Mouse (Mus musculus): ENCODE measurements around the gene Sac3d1. TPM values are rescaled to one million over a fixed set of nuclear protein-coding genes. Genes with fewer than 3 reads are reported as not detected.
A peak's percentile ranks its signal among the peaks of the same experiment; 100 is the strongest.

The Sac3d1 gene
- total RNA-seq (2014; rRNA removed), result 4.0 and 4.9 TPM in 2 replicates
- polyA plus RNA-seq (2012; rRNA removed), result 19.4 and 22.0 TPM in 2 replicates

GRCm38 (mm10) chr19:6117986-6118676 lies at the start of gene Sac3d1:
Gene Sac3d1 (minus strand): TSS chr19:6118650.
- under 1% methylated on average over 77 of the region's 77 CpGs for WGBS
- H3K4me1 ChIP-seq (ENCODE audit: control insufficient read depth, insufficient read depth, low read length), result 0 out of 2 replicates have a peak, but pooled peaks cover 2% of the 10 kb centered on the region
- H3K36me3 ChIP-seq (ENCODE audit: control insufficient read depth, insufficient read depth, low read length), result no peaks in the 10 kb centered on the region
- no peaks in the 10 kb centered on the region for H3K27me3 ChIP-seq (ENCODE audit: control insufficient read depth, insufficient read depth, low read length)
- H3K79me2 ChIP-seq (ENCODE audit: control insufficient read depth, insufficient read depth, low read length), result no peaks in the 10 kb centered on the region
- H3K9ac ChIP-seq (ENCODE audit: low read depth, low read length), result peak within 1 kb of the TSS; percentile 92
- peak; percentile 91 for DNase-seq (ENCODE audit: extremely low read depth, low read depth, low spot score)
- H3K27ac ChIP-seq (replicated peaks; ENCODE audit: insufficient read depth, low read depth, low read length), result peak within 1 kb of the TSS; percentile 74
- 0 out of 2 replicates have a peak, but pooled peaks have one; percentile 39 for TF ChIP-seq POLR2A (IDR thresholded peaks at IDR 0.05; ENCODE audit: extremely low read depth, insufficient read depth, low read length)
- TF ChIP-seq CTCF (IDR thresholded peaks at IDR 0.05; ENCODE audit: low read depth, low read length), result no peak
- peak within 1 kb of the TSS; percentile 89 for H3K4me3 ChIP-seq (ENCODE audit: insufficient read depth, low read depth, low read length)

- Histone ChIP-seq H3K36me3 (ENCODE audit: control insufficient read depth, insufficient read depth, low read length) (no peaks in the 10 kb centered on the region), H3K9ac (ENCODE audit: low read depth, low read length) (no peak overlapping the region), H3K79me2 (ENCODE audit: control insufficient read depth, insufficient read depth, low read length) (no peaks in the 10 kb centered on the region), H3K27ac (replicated peaks; ENCODE audit: insufficient read depth, low read depth, low read length) (no peak overlapping the region), H3K27me3 (ENCODE audit: control insufficient read depth, insufficient read depth, low read length) (no peaks in the 10 kb centered on the region), H3K4me3 (ENCODE audit: insufficient read depth, low read depth, low read length) (no peak overlapping the region), H3K4me1 (ENCODE audit: control insufficient read depth, insufficient read depth, low read length) (no peaks in the 10 kb centered on the region)
- peak; percentile 21; the same call in 1 of the 2 replicates for TF ChIP-seq CTCF (IDR thresholded peaks at IDR 0.05; ENCODE audit: low read depth, low read length)
- no peak for TF ChIP-seq POLR2A (IDR thresholded peaks at IDR 0.05; ENCODE audit: extremely low read depth, insufficient read depth, low read length)
- no peak for DNase-seq (ENCODE audit: extremely low read depth, low read depth, low spot score)
- 85% methylated on average over 4 of the region's 4 CpGs for WGBS
Observed at GRCm38 (mm10) chr19:6166750-6167149, 48.3 kb upstream of the Sac3d1 start.

GRCm38 (mm10) chr19:6163872-6164547 lies 45.6 kb upstream of the Sac3d1 start:
- H3K9ac ChIP-seq (ENCODE audit: low read depth, low read length), result peak overlapping the region; percentile 20
- H3K79me2 ChIP-seq (ENCODE audit: control insufficient read depth, insufficient read depth, low read length), result no peaks in the 10 kb centered on the region
- no peaks in the 10 kb centered on the region for H3K36me3 ChIP-seq (ENCODE audit: control insufficient read depth, insufficient read depth, low read length)
- 72% methylated on average over 10 of the region's 10 CpGs for WGBS
- H3K4me1 ChIP-seq (ENCODE audit: control insufficient read depth, insufficient read depth, low read length), result no peaks in the 10 kb centered on the region
- TF ChIP-seq POLR2A (IDR thresholded peaks at IDR 0.05; ENCODE audit: extremely low read depth, insufficient read depth, low read length) (no peak), CTCF (IDR thresholded peaks at IDR 0.05; ENCODE audit: low read depth, low read length) (no peak)
- peak; percentile 37 for DNase-seq (ENCODE audit: extremely low read depth, low read depth, low spot score)
- H3K27me3 ChIP-seq (ENCODE audit: control insufficient read depth, insufficient read depth, low read length), result no peaks in the 10 kb centered on the region
- 0 out of 2 replicates have a peak overlapping the region, but pooled peaks have one; percentile 10 for H3K27ac ChIP-seq (replicated peaks; ENCODE audit: insufficient read depth, low read depth, low read length)
- H3K4me3 ChIP-seq (ENCODE audit: insufficient read depth, low read depth, low read length), result peak overlapping the region; percentile 41

- TF ChIP-seq POLR2A (IDR thresholded peaks at IDR 0.05; ENCODE audit: extremely low read depth, insufficient read depth, low read length) (no peak), CTCF (IDR thresholded peaks at IDR 0.05; ENCODE audit: low read depth, low read length) (no peak)
- H3K79me2 ChIP-seq (ENCODE audit: control insufficient read depth, insufficient read depth, low read length), result no peaks in the 10 kb centered on the region
- DNase-seq (ENCODE audit: extremely low read depth, low read depth, low spot score), result peak; percentile 11
- H3K36me3 ChIP-seq (ENCODE audit: control insufficient read depth, insufficient read depth, low read length), result no peaks in the 10 kb centered on the region
- H3K9ac ChIP-seq (ENCODE audit: low read depth, low read length), result no peak overlapping the region
- WGBS, result 73% methylated on average over 6 of the region's 6 CpGs
- H3K27me3 ChIP-seq (ENCODE audit: control insufficient read depth, insufficient read depth, low read length), result no peaks in the 10 kb centered on the region
- H3K4me1 ChIP-seq (ENCODE audit: control insufficient read depth, insufficient read depth, low read length), result no peaks in the 10 kb centered on the region
- H3K4me3 ChIP-seq (ENCODE audit: insufficient read depth, low read depth, low read length), result no peak overlapping the region
- no peak overlapping the region for H3K27ac ChIP-seq (replicated peaks; ENCODE audit: insufficient read depth, low read depth, low read length)
Observed at GRCm38 (mm10) chr19:6157220-6157619, 38.8 kb upstream of the Sac3d1 start.

GRCm38 (mm10) chr19:6156372-6156771 lies 37.9 kb upstream of the Sac3d1 start:
- 65% methylated on average over 8 of the region's 8 CpGs for WGBS
- Histone ChIP-seq H3K4me3 (ENCODE audit: insufficient read depth, low read depth, low read length) (no peak overlapping the region), H3K27ac (replicated peaks; ENCODE audit: insufficient read depth, low read depth, low read length) (no peak overlapping the region), H3K4me1 (ENCODE audit: control insufficient read depth, insufficient read depth, low read length) (no peaks in the 10 kb centered on the region), H3K79me2 (ENCODE audit: control insufficient read depth, insufficient read depth, low read length) (no peaks in the 10 kb centered on the region), H3K27me3 (ENCODE audit: control insufficient read depth, insufficient read depth, low read length) (no peaks in the 10 kb centered on the region), H3K36me3 (ENCODE audit: control insufficient read depth, insufficient read depth, low read length) (no peaks in the 10 kb centered on the region), H3K9ac (ENCODE audit: low read depth, low read length) (no peak overlapping the region)
- no peak for DNase-seq (ENCODE audit: extremely low read depth, low read depth, low spot score)
- TF ChIP-seq POLR2A (IDR thresholded peaks at IDR 0.05; ENCODE audit: extremely low read depth, insufficient read depth, low read length) (no peak), CTCF (IDR thresholded peaks at IDR 0.05; ENCODE audit: low read depth, low read length) (no peak)
